In genomic region chr6:102332144-102332543, GRCm38 (mm10) we compare ENCODE assay signal across 17 mouse cellular contexts.
"Had no signal": no experiment of that assay in that cellular context is flagged by ENCODE, and none has a peak within 500 bp of the region (broad histone marks: within the 10 kb centered on the region; RNA-seq: fewer than 3 reads in every experiment).

No protein-coding gene starts in this region.

- H3K4me3 ChIP-seq: lung, embryonic 15.5 days; megakaryocyte, embryonic 14.5 days; midbrain, embryonic 13.5 days; midbrain, embryonic 15.5 days; neural tube, embryonic 12.5 days; stomach, embryonic 15.5 days had no signal

- H3K27ac ChIP-seq: lung, embryonic 15.5 days; macrophage; midbrain, embryonic 13.5 days; midbrain, embryonic 15.5 days; neural tube, embryonic 12.5 days; stomach, embryonic 15.5 days; stomach, postnatal 0 days had no signal

- DNase-seq: liver, postnatal 0 days; lung, adult 2 months; lung, postnatal 14 days; lung, postnatal 36 days; right cerebral cortex, postnatal 25 days; thymus, adult 18-20 months; thymus, postnatal 14 days; thymus, postnatal 36 days had no signal

- ATAC-seq: liver, postnatal 0 days; lung, postnatal 0 days; midbrain, embryonic 13.5 days; midbrain, embryonic 15.5 days had no signal
